Mouse (Mus musculus) cerebellum, adult 9-11 months (tissue): ENCODE measurements around the gene Gab1.

Source experiments
- DNase-seq: peaks from one replicate; pipeline ENCODE4 v3.0.0; 2022

Gene Gab1

DNA sequence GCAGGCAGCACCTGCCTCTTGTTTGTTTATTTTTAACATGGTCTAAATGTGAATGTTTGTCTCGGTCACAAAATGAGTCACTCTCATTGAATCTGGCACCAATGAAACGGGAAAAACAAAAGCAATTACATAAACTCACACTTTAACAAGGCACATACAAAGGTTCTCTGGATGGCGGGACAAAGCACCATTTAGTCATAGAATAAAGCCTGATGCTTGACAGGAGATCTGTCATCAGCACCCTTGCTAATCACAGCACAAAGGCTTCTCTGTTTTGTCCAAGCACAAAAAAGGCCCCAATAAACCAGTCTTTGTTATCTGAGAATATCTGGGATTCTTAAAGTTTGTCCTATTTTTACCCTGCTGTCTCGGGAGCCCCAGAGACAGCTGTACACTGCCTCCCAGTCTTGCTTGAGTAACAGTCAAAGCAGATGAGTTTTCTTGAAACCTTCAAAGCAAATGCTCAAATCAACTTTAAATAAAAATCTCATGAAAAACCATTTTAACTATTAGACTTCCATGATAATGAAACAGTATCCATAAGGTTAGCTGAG is 76.2 kb downstream of the Gab1 start:
- no peak for DNase-seq

DNA sequence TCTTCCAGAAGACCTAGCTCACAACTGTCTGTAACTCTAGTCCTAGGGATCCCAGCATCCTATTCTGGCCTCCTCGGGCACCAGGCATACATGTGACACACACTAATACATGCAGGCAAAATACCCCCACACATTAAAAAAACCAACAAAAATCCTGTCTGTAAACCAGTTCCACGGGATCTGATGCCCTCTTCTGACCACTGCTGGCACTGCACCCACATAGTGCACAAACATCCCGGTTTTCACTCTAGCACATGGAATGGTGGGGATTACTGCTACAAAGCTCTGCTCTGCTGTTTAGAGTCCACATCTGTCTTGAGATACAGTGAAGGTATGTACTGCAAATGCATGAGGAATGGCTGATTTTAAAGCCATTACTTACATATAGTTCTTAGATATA is 81.5 kb downstream of the Gab1 start:
- no peak for DNase-seq

DNA sequence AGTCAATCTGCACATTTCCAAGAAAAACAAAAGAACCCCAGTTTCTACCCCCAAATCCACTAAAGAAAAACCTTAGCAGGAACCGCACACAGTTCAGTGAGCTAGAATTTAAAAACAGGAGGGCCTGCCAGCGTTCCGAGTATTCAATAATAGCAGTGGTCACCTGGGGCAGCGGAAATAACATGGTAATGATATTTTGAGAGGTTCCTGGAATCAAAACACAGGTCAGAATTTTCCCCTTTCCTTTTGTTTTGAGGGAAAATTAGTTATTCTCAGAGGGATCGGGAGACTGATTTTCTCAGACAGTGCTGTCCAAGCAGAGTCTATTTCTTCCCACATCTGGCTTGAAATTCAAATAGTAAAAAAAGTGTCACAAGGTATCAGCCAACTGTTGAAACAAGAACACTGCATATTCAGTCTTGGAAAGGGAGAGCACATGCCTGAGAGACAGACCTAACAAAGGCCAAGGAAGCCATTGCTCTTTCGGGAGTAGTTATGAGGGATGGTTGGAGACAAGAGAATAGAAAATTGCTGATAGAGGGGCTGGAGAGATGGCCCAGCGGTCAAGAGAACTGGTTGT is 82.0 kb downstream of the Gab1 start:
- no peak for DNase-seq

DNA sequence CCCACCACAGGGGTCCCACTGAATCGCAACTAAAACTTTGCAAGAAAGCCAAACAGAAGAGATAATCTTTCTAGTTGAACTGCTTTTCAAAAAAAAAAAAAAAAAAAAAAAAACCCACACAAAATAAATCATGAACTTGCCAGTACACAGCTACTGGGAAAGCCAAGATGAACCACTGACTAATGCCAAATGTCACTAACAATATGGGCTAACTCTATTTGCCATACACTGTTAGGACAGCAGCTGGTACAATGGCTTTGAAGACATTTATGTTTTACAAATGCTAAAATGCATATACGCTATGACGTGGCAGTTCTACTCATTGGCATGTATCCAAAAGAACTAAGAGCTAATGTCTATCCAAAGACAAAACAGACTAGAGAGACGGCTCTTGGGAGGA is 84.2 kb downstream of the Gab1 start:
- no peak for DNase-seq

DNA sequence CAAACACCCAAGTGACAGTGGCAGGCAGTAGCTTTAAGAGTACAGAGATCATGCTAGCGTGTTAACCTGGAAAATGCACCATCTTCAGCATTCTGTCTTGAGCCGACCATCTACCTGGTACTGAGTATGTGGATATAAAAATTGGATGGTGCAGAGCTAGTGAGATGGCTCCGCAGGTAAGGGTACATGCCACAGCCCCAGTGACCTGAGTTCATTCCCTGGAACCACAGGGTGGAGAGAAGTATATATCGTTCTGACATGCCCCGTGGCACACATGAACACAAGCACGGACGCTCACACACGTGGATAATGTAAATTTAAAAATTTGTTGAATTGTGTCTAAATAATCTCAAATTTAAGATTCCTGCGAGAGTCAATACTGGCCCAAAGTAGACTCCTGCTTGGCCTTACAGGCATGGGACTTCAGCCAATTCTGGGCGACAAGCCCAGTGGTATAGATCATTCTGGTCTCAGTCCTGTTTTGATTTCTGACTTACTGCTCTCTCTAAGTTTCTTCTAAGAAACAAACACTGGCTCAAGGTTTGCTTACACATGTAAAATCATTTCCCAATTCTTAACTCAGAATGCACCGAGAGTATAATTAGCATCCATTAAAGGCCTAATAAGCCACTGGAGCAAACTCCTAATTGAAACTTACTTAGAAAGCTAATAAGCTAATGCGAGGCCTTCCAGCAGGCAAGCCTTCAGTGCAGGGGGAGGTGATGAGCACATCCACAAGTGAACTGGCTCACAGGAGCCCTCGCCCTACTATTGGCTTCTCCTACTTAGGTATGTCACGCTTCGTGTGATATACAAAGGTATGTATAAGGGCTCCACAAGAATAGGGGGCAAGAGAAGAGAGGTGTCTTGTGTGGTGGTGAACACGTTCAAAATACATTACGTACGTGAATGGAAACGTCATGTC is 85.5 kb downstream of the Gab1 start:
- no peak for DNase-seq

- DNase-seq, result no peak
Measured at GRCm38 (mm10) chr8:80793791-80794515, 86.4 kb downstream of the Gab1 start.

GRCm38 (mm10) chr8:80792214-80792613 is 88.1 kb downstream of the Gab1 start:
- no peak for DNase-seq

GRCm38 (mm10) chr8:80789324-80789723 is 91.0 kb downstream of the Gab1 start:
- no peak for DNase-seq

DNA sequence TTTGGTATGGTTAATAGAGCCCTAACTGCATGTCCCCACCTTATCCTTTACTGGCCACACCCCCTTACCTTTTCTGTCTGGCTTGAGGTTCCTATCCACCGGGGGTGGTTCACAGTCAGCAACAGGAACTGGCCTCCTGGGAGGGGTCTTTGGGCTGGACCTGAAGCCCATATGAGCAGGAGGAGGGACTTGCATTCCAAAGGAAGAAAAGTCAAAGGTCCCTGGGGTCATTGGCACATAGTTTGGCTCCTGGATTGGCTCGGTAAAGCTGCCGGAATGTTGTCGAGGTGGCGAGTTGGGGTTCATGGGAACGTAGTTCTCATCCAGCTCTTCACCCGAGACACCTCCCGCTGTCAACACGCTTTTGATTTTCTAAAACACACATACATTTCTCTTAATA is 95.8 kb downstream of the Gab1 start:
- no peak for DNase-seq

- no peak for DNase-seq
Measured at GRCm38 (mm10) chr8:80783271-80783670, 97.0 kb downstream of the Gab1 start.

GRCm38 (mm10) chr8:80781338-80781737 is 99.0 kb downstream of the Gab1 start:
- no peak for DNase-seq

GRCm38 (mm10) chr8:80780271-80780670 is 100.0 kb downstream of the Gab1 start:
- no peak for DNase-seq

- no peak for DNase-seq
Measured at GRCm38 (mm10) chr8:80776436-80776835, 103.9 kb downstream of the Gab1 start.

- DNase-seq, result no peak
Measured at GRCm38 (mm10) chr8:80772732-80773460, 107.4 kb downstream of the Gab1 start.

- no peak for DNase-seq
Measured at GRCm38 (mm10) chr8:80768451-80768850, 111.9 kb downstream of the Gab1 start.

GRCm38 (mm10) chr8:80753017-80753715 is 127.2 kb downstream of the Gab1 start:
- peak; percentile 61 for DNase-seq

- no peak for DNase-seq
Measured at GRCm38 (mm10) chr8:80752429-80752828, 127.9 kb downstream of the Gab1 start.

DNA sequence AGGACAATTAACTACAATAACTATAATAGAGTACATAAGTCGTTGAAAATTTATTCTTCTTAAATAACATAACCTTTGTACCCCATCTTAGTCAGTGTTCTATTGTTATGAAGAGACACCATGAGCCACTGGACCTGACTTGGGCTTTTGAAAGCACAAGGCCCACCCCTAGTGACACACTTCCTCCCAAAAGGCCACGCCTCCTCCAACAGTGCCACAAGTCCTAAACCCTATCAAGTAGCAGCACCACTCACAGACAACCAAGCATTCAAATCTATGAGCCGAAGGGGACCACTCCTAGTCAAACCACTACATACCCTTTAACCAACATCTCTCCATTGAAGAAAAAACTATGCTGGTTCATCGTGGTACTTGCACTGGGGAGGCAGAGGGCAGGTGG is 131.2 kb downstream of the Gab1 start:
- DNase-seq, result no peak

GRCm38 (mm10) chr8:80739932-80740331 is 140.4 kb downstream of the Gab1 start:
- no peak for DNase-seq

GRCm38 (mm10) chr8:80739155-80739924 is 141.0 kb downstream of the Gab1 start, which contains the start of gene Smarca5:
TSS of gene Smarca5 (minus strand) at chr8:80739497.
- DNase-seq, result peak; percentile 97
